Mouse (Mus musculus) urinary bladder, postnatal 14 days (tissue): Measurements from ENCODE around the gene Clmp.
"Not testable (repeated sequence)": the region's sequence is repeated elsewhere in the genome, so short reads cannot be mapped to it uniquely, and the experiment has no call there.

ENCODE experiments used
- DNase-seq: peaks from one replicate; pipeline ENCODE4 v3.0.0; 2021; ENCODE audit warnings: low spot score

Clmp gene

GRCm38 (mm10) chr9:40802533-40802875, 116.7 kb downstream of the Clmp start:
- not testable (repeated sequence) for DNase-seq

DNA sequence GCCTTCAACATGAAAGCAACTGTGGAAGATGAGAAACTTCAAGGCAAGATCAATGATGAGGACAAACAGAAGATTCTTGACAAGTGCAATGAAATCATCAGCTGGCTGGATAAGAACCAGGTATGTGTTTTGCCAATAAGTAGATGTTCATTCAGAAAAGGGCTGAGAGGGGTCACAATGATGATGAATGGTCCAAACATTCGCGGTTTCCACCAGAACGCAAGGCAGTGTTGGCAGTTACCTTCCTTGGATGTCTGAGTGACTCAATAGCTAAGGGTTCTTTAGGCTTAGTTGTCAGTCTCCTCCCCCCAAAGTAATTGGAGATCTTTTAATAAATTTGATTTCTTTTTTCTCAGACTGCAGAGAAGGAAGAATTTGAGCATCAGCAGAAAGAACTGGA, 118.8 kb downstream of the Clmp start:
- DNase-seq: not testable (repeated sequence)

DNA sequence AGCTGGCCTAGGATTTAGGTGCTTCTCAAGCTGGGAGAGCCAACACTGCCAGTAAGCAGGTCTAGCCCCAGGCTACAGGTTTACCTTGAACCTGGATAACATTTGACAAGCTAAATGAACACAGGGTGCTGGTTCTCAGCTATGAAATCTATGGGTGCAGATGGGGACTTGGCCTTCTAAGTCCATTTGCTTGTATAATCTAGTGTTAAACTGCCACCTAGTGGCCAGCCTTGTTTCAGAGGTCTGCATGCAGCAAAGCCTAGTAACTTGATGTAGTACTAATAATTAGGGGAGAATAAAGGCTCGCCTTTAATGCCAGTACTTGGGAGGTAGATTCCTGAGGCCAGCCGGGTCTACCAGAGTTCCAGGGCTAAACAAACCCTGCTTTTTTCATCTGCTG, 119.5 kb downstream of the Clmp start:
- peak; percentile 84 for DNase-seq

DNA sequence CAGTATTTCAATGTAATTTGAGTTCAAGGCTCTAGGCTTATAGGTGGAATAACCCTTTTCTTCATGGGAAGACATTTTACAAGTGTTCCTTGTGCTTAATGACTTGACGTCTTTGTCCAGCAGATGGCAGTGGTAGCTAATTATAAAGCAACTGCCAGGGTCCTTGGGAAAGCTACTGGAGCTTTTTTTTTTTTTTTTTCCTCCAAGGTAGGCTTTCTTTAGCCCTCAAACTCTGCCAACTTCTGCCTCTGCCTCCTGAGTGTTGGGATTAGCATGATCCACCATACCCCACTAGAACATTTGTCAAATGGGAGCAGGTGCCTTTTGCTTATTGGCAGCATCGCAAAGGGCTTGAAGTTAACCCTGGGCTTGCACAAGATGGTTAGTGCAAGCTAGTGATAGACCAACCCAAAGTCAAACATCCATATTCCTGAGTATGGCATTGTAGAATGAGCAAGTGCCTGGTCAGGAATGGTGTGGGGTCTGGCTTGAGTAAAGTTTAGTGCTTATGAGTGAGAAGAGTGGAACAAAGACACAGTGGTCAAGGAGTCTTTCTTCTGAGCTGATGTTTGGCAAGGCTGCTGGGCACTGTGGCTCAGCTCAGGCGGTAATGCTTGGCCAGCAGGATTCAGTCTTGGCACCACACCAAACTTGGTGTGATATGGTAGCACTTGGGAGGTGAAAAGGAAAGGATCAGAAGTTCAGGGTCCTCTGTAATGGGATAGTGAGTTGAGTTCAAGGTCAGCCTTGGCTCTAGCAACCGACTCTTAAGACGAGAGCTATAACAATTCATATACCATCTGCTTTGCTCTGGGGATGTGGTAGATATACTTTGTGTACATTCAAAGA, 120.9 kb downstream of the Clmp start:
- no peak for DNase-seq

GRCm38 (mm10) chr9:40807289-40807920, 121.6 kb downstream of the Clmp start:
- DNase-seq: no peak

GRCm38 (mm10) chr9:40808061-40808906, 122.5 kb downstream of the Clmp start:
- no peak for DNase-seq

GRCm38 (mm10) chr9:40808907-40809280, 123.1 kb downstream of the Clmp start:
- no peak for DNase-seq

DNA sequence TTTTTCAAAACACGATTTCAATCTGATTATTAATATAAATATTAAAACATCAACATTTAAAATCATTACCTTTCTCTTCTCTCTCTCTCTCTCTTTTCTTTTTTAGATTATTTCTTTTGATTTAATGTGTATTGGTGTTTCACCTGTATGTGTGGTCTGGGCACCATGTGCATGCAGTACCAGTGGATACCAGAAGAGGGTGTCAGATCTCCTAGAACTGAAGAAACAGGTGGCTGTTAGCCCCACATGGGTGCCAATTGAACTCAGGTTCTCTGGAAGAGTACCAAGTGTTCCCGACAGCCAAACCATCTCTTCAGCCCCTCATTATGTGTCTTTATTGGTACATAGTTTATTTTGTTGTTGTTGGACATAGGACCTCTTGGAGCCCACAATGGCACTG, 126.1 kb downstream of the Clmp start:
- DNase-seq: no peak

DNA sequence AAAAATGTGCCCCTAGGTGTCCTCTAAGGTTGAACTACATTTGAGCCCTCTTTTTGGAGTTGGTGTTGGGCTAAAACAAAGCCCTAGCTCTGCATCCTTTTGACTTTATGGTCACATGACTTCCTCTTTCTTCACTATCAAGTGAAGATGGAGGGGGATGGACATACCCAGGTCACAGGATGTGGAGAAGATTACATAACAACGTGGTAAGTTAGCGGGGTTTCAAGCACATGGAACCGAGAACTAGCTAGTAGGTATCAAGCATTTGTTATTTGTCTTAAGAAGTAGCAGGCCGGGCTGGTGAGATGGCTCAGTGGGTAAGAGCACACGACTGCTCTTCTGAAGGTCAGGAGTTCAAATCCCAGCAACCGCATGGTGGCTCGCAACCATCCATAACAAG, 128.3 kb downstream of the Clmp start:
- no peak for DNase-seq

DNA sequence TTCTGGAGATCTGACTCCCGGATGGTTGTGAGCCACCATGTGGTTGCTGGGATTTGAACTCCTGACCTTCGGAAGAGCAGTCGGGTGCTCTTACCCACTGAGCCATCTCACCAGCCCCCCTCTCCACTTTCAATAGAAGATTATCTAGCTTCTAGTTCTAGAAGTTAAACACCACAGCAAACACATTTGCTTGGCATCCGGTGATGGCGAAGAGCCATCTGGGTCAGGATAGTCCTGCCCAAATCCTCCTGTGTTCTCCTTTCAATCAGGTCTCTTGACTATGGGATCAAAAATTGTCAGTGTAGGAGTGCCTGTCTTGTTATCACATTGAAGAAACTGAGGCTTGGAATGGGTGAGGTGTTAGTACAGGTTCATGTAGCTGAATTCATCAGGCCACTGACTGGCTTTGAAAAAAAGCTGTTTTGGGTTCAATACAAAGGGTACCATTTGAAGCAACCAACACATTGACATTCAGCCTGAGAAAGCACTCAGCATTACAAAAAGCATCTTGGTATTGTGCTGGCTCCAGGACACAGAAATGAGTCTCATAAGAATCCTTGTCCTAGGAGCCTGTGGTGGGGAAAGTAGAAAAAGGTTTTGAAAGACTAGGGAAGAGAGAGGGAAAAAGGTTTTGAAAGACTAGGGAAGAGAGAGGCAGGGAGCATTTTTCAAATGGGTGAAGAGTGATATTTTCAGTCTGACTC, 131.7 kb downstream of the Clmp start:
- DNase-seq: no peak

GRCm38 (mm10) chr9:40825601-40826000, 139.8 kb downstream of the Clmp start:
- DNase-seq: no peak

DNA sequence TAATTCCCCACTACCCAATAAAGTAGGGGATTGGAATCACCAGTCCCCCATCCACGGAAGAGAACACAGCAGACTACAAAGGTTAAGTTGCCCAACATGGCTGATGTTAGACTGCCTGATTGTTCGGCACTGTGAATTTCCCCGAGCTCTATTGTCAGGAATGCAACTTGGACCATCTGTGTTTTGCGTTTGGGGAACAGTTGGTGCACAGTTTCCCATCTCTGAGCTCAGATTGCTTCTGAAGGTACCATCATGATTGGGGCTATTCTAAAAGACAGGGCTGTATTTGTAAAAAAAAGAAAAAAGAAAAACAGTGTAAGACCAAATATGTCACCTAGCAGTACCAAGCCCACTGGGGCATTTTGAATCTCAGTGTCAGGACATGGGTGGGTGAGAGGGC, 141.6 kb downstream of the Clmp start:
- DNase-seq: no peak

GRCm38 (mm10) chr9:40834569-40834968, 148.8 kb downstream of the Clmp start:
- peak; percentile 75 for DNase-seq
